ENCODE assay signal across 8 mouse cellular contexts in the genomic region with DNA sequence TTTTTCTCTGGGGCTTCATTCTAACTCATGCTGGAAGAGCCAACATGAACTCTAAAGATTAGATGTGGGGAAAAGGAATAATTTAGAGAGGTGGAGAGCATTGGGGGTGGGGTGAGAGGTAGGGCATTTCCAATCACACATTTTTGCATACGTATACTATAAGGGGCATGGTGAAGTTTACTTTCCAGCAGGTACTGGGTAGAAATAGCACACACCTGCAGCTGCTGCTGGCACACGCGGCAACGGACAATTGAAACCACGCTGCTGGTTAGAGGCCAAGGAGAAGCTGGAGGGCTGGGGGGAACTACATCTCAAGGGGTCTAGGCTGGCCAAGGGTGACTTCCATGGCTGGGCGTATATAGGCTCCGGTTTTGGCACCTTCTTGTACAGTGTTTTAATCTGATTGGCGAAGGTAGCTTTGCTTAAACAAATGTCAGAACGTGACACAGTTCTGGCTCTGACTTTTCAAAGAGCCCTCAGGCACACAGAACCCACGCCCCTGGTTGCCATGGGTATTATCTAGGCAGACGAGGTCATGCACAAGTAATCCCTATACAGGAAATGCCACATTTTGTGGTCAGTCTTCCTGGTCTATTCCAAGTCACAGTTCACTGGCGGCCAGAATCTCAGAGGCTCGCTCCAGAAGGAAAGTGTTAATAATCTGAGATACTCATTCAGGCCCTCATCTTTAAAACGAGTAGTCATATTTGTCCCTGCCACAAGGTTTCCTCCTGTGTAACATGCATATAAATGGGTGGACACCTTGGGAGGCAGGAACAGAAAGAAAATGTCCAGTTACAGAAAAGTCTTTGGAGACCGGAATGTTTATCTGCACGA. TPM values are rescaled to one million over a fixed set of nuclear protein-coding genes. Genes with fewer than 3 reads are reported as not detected.
DNase-seq lines count a peak whose midpoint lies in the region; ATAC-seq and TF ChIP-seq lines count a peak whose summit lies in the region.

No protein-coding gene starts in this region.

- DNase-seq in limb, embryonic 10.5 days (ENCODE audit: low spot score), result no peak
- DNase-seq in kidney, postnatal 36 days, result peak; percentile 48 to 54
- no peak for DNase-seq in cerebellum, postnatal 36 days
- no peak for DNase-seq in B cell, adult 2 months
- DNase-seq in neural tube, embryonic 10.5 days (ENCODE audit: extremely low spot score, low spot score), result no peak

- 50% methylated on average over 16 of the region's 16 CpGs for WGBS in limb, embryonic 15.5 days
- 74% methylated on average over 16 of the region's 16 CpGs for WGBS in limb, embryonic 10.5 days
- WGBS in small intestine, adult 2 months, result 22% methylated on average over 16 of the region's 16 CpGs

- no peak for TF ChIP-seq CTCF in small intestine, adult 2 months (IDR thresholded peaks at IDR 0.05; ENCODE audit: extremely low read depth, insufficient read length, insufficient replicate concordance, low read depth, low read length)

- no peak for ATAC-seq in limb, embryonic 15.5 days (ENCODE audit: insufficient number of reproducible peaks, low FRiP score, low TSS enrichment, low read depth)
- 0 out of 2 replicates have a peak, but pooled peaks have one; percentile 44 for ATAC-seq in erythroblast, adult 5-6 weeks (replicated peaks; ENCODE audit: low FRiP score, poor library complexity, severe bottlenecking)

- no peaks in the 10 kb centered on the region for H3K9me3 ChIP-seq in limb, embryonic 15.5 days
- H3K9me3 ChIP-seq in limb, embryonic 10.5 days (replicated peaks), result no peaks in the 10 kb centered on the region

- H3K9ac ChIP-seq in limb, embryonic 15.5 days, result no peak overlapping the region

- no peaks in the 10 kb centered on the region for H3K27me3 ChIP-seq in limb, embryonic 15.5 days
- H3K27me3 ChIP-seq in limb, embryonic 10.5 days (ENCODE audit: low read depth, poor library complexity, severe bottlenecking), result no peaks in the 10 kb centered on the region
- no peaks in the 10 kb centered on the region for H3K27me3 ChIP-seq in small intestine, adult 2 months (ENCODE audit: control insufficient read depth, insufficient read depth, low read length)

- H3K4me3 ChIP-seq in limb, embryonic 15.5 days, result no peak overlapping the region
- H3K4me3 ChIP-seq in limb, embryonic 10.5 days, result no peak overlapping the region
- 0 out of 2 replicates have a peak overlapping the region, but pooled peaks have one; percentile 3 for H3K4me3 ChIP-seq in small intestine, adult 2 months (ENCODE audit: low read depth, low read length)

- H3K27ac ChIP-seq in limb, embryonic 15.5 days, result 0 out of 2 replicates have a peak overlapping the region, but pooled peaks have one; percentile 6
- no peak overlapping the region for H3K27ac ChIP-seq in limb, embryonic 10.5 days
- H3K27ac ChIP-seq in small intestine, adult 2 months (ENCODE audit: insufficient read depth, low read depth, low read length), result peak overlapping the region; percentile 35

- peaks cover 13% of the 10 kb centered on the region; the same call in 1 of the 2 replicates for H3K4me1 ChIP-seq in limb, embryonic 15.5 days
- H3K4me1 ChIP-seq in limb, embryonic 10.5 days, result peaks cover 29% of the 10 kb centered on the region
- H3K4me1 ChIP-seq in small intestine, adult 2 months (ENCODE audit: control insufficient read depth, insufficient read depth, insufficient read length, low read length), result peaks cover 14% of the 10 kb centered on the region

- no peak overlapping the region for H3K4me2 ChIP-seq in limb, embryonic 15.5 days

- no peak for TF ChIP-seq POLR2A in small intestine, adult 2 months (IDR thresholded peaks at IDR 0.05; ENCODE audit: low read depth, low read length)

- H3K36me3 ChIP-seq in limb, embryonic 15.5 days, result peaks cover 7% of the 10 kb centered on the region; the same call in 1 of the 2 replicates
- H3K36me3 ChIP-seq in limb, embryonic 10.5 days, result peaks cover 16% of the 10 kb centered on the region; the same call in 1 of the 2 replicates
- peaks cover 13% of the 10 kb centered on the region for H3K36me3 ChIP-seq in small intestine, adult 2 months (ENCODE audit: control insufficient read depth, insufficient read depth, low read length)

RNA-seq across cellular contexts. Expression of gene Slc7a1, which starts 38.6 kb away (rescaled TPM):
- 22.7 and 23.6 TPM in 2 replicates for polyA plus RNA-seq in limb, embryonic 15.5 days (2015; fragmentation: Nextera tagmentation; extraction: Ambion mirVana)
- polyA plus RNA-seq in limb, embryonic 10.5 days (2016; fragmentation: Nextera tagmentation; extraction: Ambion mirVana), result 13.2 and 17.8 TPM in 2 replicates
- 12.1 and 17.1 TPM in 2 replicates for total RNA-seq in erythroblast, adult 5-6 weeks (2015; ENCODE audit: low replicate concordance)
- total RNA-seq in erythroblast, adult 5-6 weeks (2017; ENCODE audit: low replicate concordance), result 12.3 and 17.8 TPM in 2 replicates
- 6.3 and 7.4 TPM in 2 replicates for polyA plus RNA-seq in small intestine, adult 2 months (2012; rRNA removed)

Comparison
In these comparisons a context has a peak if more than half of its experiments do, and no peak if none do; other contexts are left out.
1. DNase-seq: peak in kidney, postnatal 36 days (2 of 2); none in limb, embryonic 10.5 days (single experiment), cerebellum, postnatal 36 days (0 of 2), B cell, adult 2 months (0 of 2) and neural tube, embryonic 10.5 days (single experiment).